Mouse (Mus musculus) kidney, adult 2 months (tissue): ENCODE data around the gene Fzd4. TPM values are rescaled to one million over a fixed set of nuclear protein-coding genes. Genes with fewer than 3 reads are reported as not detected.

Experiments
- DNase-seq: peaks from one replicate; pipeline ENCODE4 v3.0.0; 2021
- H3K27ac ChIP-seq: fragments of 200-500 bp; 2 replicates; pipeline ENCODE4 v1.5.1; 2012; ENCODE audit warnings: low read depth, low read length, control low read depth, inconsistent platforms; ENCODE audit not compliant: insufficient read depth
- H3K27me3 ChIP-seq: fragments of 200-500 bp; replicated peaks from 2 replicates; pipeline ENCODE4 v1.6.1; 2012; ENCODE audit warnings: mild to moderate bottlenecking, moderate library complexity, low read length, inconsistent platforms; ENCODE audit not compliant: control insufficient read depth, insufficient read depth
- H3K36me3 ChIP-seq: fragments of 200-500 bp; 2 replicates; pipeline ENCODE4 v1.6.1; 2012; ENCODE audit warnings: mild to moderate bottlenecking, moderate library complexity, low read length, inconsistent platforms; ENCODE audit not compliant: control insufficient read depth, insufficient read depth
- H3K4me1 ChIP-seq: fragments of 200-500 bp; 2 replicates; pipeline ENCODE4 v1.6.1; 2011; ENCODE audit warnings: low read length; ENCODE audit not compliant: control insufficient read depth, insufficient read depth
- H3K4me3 ChIP-seq: fragments of 200-500 bp; 2 replicates; pipeline ENCODE4 v1.5.1; 2011; ENCODE audit warnings: mild to moderate bottlenecking, low read depth, low read length, control low read depth; ENCODE audit not compliant: insufficient read depth
- CTCF ChIP-seq: fragments of 200-500 bp; conservative IDR thresholded peaks from 2 replicates; pipeline ENCODE4 v1.5.1; 2011; ENCODE audit warnings: low read depth, mild to moderate bottlenecking, control low read depth, low read length, moderate library complexity, mixed read lengths; ENCODE audit not compliant: insufficient read depth, insufficient read length
- WGBS: fragments of 180-500 bp; shearing (Covaris S2); methylation state at CpG from one replicate; pipeline ENCODE4 v1.1.7; 2018; 5-methylcytosine and 5-hydroxymethylcytosine counted together
- polyA plus RNA-seq: library from polyadenylated mRNA; depleted of rRNA; stranded (reverse); fragments of >200 nt; gene quantifications from 2 replicates; pipeline ENCODE4 v1.2.3, GENCODE M21; 2012; rRNA removed

Fzd4 gene
- polyA plus RNA-seq, 1 experiment, result 28.7 TPM

GRCm38 (mm10) chr7:89461351-89461750, 57.2 kb downstream of the Fzd4 start:
- H3K4me1 ChIP-seq, result peaks cover 5% of the 10 kb centered on the region; the same call in 1 of the 2 replicates
- 58% methylated on average over 3 of the region's 3 CpGs for WGBS
- no peaks in the 10 kb centered on the region for H3K36me3 ChIP-seq
- no peak for DNase-seq
- no peak for TF ChIP-seq CTCF
- no peak overlapping the region for H3K27ac ChIP-seq
- H3K4me3 ChIP-seq, result no peak overlapping the region
- no peaks in the 10 kb centered on the region for H3K27me3 ChIP-seq

Other genes starting within 250 kb of the Fzd4 start
- 53.6 and 100 TPM in 2 replicates for gene Tmem135, start 133 bp upstream of the Fzd4 start, polyA plus RNA-seq
- 136 and 138 TPM in 2 replicates for gene Prss23, start 122.8 kb downstream of the Fzd4 start, polyA plus RNA-seq
- 87.0 and 89.3 TPM in 2 replicates for gene Me3, start 228.0 kb downstream of the Fzd4 start, polyA plus RNA-seq